11 mouse cellular contexts compared by ENCODE assay signal in the genomic region with DNA sequence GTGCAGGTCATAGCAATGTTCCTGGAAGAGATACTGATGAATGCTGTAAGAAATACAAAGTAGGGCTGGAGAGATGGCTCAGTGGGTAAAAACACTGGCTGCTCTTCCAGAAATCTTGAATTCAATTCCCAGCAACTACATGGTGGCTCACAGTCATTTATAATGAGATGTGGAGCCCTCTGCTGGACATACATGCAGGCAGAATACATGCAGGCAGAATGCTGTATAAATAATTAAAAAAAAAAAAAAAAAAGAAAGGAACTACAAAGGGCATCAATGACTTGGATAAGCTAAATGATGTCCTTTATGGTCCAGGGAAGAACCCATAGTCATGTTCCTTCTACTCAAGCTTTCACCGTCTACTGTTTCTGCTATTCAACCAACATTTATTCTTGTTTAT. TPM values are rescaled to one million over a fixed set of nuclear protein-coding genes. Genes with fewer than 3 reads are reported as not detected.
DNase-seq lines count a peak whose midpoint lies in the region; ATAC-seq and TF ChIP-seq lines count a peak whose summit lies in the region.
"Had no signal": no experiment of that assay in that cellular context is flagged by ENCODE, and none has a peak within 500 bp of the region (broad histone marks: within the 10 kb centered on the region; RNA-seq: fewer than 3 reads in every experiment).

No protein-coding gene starts in this region.

- H3K79me2 ChIP-seq in MEL (ENCODE audit: control insufficient read depth, insufficient read depth, low read length, poor library complexity) = no peaks in the 10 kb centered on the region

- WGBS in liver, postnatal 0 days (ENCODE audit: insufficient replicate concordance) = 90% methylated on average over 1 of the region's 1 CpGs

- H3K9ac ChIP-seq in liver, postnatal 0 days (replicated peaks) = no peak overlapping the region
- no peak overlapping the region for H3K9ac ChIP-seq in MEL (ENCODE audit: control insufficient read depth, low read depth, low read length, poor library complexity, severe bottlenecking)
- H3K9ac ChIP-seq: embryonic facial prominence, embryonic 12.5 days; limb, embryonic 15.5 days had no signal

- H3K4me2 ChIP-seq in liver, postnatal 0 days (ENCODE audit: low read depth, low read length) = no peak overlapping the region
- H3K4me2 ChIP-seq: embryonic facial prominence, embryonic 12.5 days; limb, embryonic 15.5 days had no signal

- no peak for ATAC-seq in liver, postnatal 0 days
- peak; percentile 77 for ATAC-seq in inflammation-experienced regulatory T-cells, adult 6 months

- peak; percentile 35 for TF ChIP-seq CTCF in liver, postnatal 0 days (IDR thresholded peaks at IDR 0.05; ENCODE audit: low read depth)
- TF ChIP-seq CTCF in MEL (IDR thresholded peaks at IDR 0.05 in 2 of 3, conservative IDR thresholded peaks at IDR 0.05 in 1 of 3; ENCODE audit: control insufficient read depth in 1 of 3, insufficient read depth in 1 of 3, low read depth in 2 of 3, low read length in 3 of 3, poor library complexity in 1 of 3, severe bottlenecking in 1 of 3) = peak; percentile 25 to 51 (median 43)

- no peaks in the 10 kb centered on the region for H3K9me3 ChIP-seq in liver, postnatal 0 days (ENCODE audit: low read length)
- no peaks in the 10 kb centered on the region for H3K9me3 ChIP-seq in MEL (replicated peaks; ENCODE audit: insufficient read depth, low read length)
- H3K9me3 ChIP-seq: embryonic facial prominence, embryonic 12.5 days; limb, embryonic 15.5 days had no signal

- H3K36me3 ChIP-seq in liver, postnatal 0 days (replicated peaks; ENCODE audit: insufficient read depth, low read length) = peaks cover 7% of the 10 kb centered on the region; the same call in 1 of the 2 replicates
- peaks cover 0 to 30% of the 10 kb centered on the region in 2 experiments; a peak in 3 of 4 replicates for H3K36me3 ChIP-seq in MEL (ENCODE audit: control insufficient read depth in 1 of 2, insufficient read depth in 2 of 2, low read length in 2 of 2)

- no peak for TF ChIP-seq POLR2A in MEL (IDR thresholded peaks at IDR 0.05; ENCODE audit: control insufficient read depth in 1 of 2, insufficient read depth in 1 of 2, low read depth in 1 of 2, low read length in 2 of 2, poor library complexity in 1 of 2)

- H3K27ac ChIP-seq in liver, postnatal 0 days (ENCODE audit: low read depth) = no peak overlapping the region
- no peak overlapping the region for H3K27ac ChIP-seq in MEL (ENCODE audit: control insufficient read depth, low read depth, low read length)
- H3K27ac ChIP-seq: embryonic facial prominence, embryonic 12.5 days; limb, embryonic 15.5 days had no signal

- H3K4me1 ChIP-seq in liver, postnatal 0 days (ENCODE audit: insufficient read depth) = no peaks in the 10 kb centered on the region
- no peaks in the 10 kb centered on the region for H3K4me1 ChIP-seq in MEL (ENCODE audit: control insufficient read depth in 1 of 2, insufficient read depth in 2 of 2, low read length in 2 of 2)
- H3K4me1 ChIP-seq: embryonic facial prominence, embryonic 12.5 days; limb, embryonic 15.5 days had no signal

- TF ChIP-seq EP300 in liver, postnatal 0 days (IDR thresholded peaks at IDR 0.05; ENCODE audit: low read depth) = no peak
- no peak for TF ChIP-seq EP300 in MEL (IDR thresholded peaks at IDR 0.05; ENCODE audit: low read depth in 1 of 2, low read length in 2 of 2)

- no peak overlapping the region for H3K4me3 ChIP-seq in liver, postnatal 0 days (ENCODE audit: low read depth, low read length)
- H3K4me3 ChIP-seq in MEL (ENCODE audit: control insufficient read depth in 1 of 2, insufficient read depth in 1 of 2, low read depth in 2 of 2, low read length in 2 of 2) = no peak overlapping the region
- H3K4me3 ChIP-seq: embryonic facial prominence, embryonic 12.5 days; limb, embryonic 15.5 days had no signal

- TF ChIP-seq RAD21 in MEL (IDR thresholded peaks at IDR 0.05; ENCODE audit: low read depth, low read length) = peak; percentile 21; the same call in 1 of the 2 replicates

- DNase-seq in embryo, embryonic 10 days (ENCODE audit: low spot score) = peak; percentile 20
- DNase-seq in embryo, embryonic 10.5 days (ENCODE audit: low spot score) = no peak
- DNase-seq in liver, postnatal 0 days = no peak
- DNase-seq in liver = no peak
- DNase-seq in MEL (ENCODE audit: low read depth, low spot score) = peak; percentile 63
- no peak for DNase-seq in layer of hippocampus, adult 11-12 months (ENCODE audit: low spot score)
- no peak for DNase-seq in right cerebral cortex, postnatal 10 days (ENCODE audit: low spot score in 2 of 2)
- DNase-seq: heart, postnatal 14 days had no signal

- H3K27me3 ChIP-seq in liver, postnatal 0 days (ENCODE audit: insufficient read depth, low read length) = no peaks in the 10 kb centered on the region
- H3K27me3 ChIP-seq in MEL (ENCODE audit: control insufficient read depth in 1 of 2, insufficient read depth in 2 of 2, low read length in 2 of 2) = no peaks in the 10 kb centered on the region
- H3K27me3 ChIP-seq: embryonic facial prominence, embryonic 12.5 days; limb, embryonic 15.5 days had no signal

TF ChIP-seq in MEL, 35 proteins besides CTCF, POLR2A, EP300 and RAD21:
- TF ChIP-seq SMC3 (IDR thresholded peaks at IDR 0.05; ENCODE audit: low read depth, low read length) (peak; percentile 52), ELF1 (IDR thresholded peaks at IDR 0.05; ENCODE audit: low read depth, low read length) (no peak), TAL1 (IDR thresholded peaks at IDR 0.05; ENCODE audit: low read length) (no peak), USF2 (IDR thresholded peaks at IDR 0.05; ENCODE audit: borderline replicate concordance in 1 of 2, insufficient read depth in 1 of 2, low read depth in 1 of 2, low read length in 2 of 2) (no peak), TCF12 (IDR thresholded peaks at IDR 0.05; ENCODE audit: low read depth, low read length) (no peak), GABPA (IDR thresholded peaks at IDR 0.05; ENCODE audit: low read depth, low read length) (no peak), ZNF384 (IDR thresholded peaks at IDR 0.05; ENCODE audit: low read depth, low read length) (peak; percentile 94)

RNA-seq across cellular contexts. Expression of a gene that starts 20.4 kb away (rescaled TPM):
- polyA plus RNA-seq in liver, postnatal 0 days (2015; fragmentation: Nextera tagmentation; extraction: Ambion mirVana) = 2.2 and 2.6 TPM in 2 replicates
- total RNA-seq in MEL (2012; rRNA removed) = 22.4 and 28.1 TPM in 2 replicates
- polyA plus RNA-seq in MEL (2012; ENCODE audit: insufficient read depth in 1 of 2, insufficient read length in 2 of 2, low read depth in 1 of 2, low replicate concordance in 2 of 2, missing spikeins in 1 of 2) = 10 to 100 TPM in 1 of 2 experiments, not detected in 1; 22.8 TPM
- 1 to 10 TPM; 4.3 to 6.2 (median 4.5) TPM for polyA plus RNA-seq in inflammation-experienced regulatory T-cells, adult 6 months (2017; shearing (Covaris generic))

RNA-seq across cellular contexts. Expression of a gene that starts 20.4 kb away (rescaled TPM):
- 6.0 and 6.2 TPM in 2 replicates for polyA plus RNA-seq in liver, postnatal 0 days (2015; fragmentation: Nextera tagmentation; extraction: Ambion mirVana)
- 22.4 and 24.6 TPM in 2 replicates for total RNA-seq in MEL (2012; rRNA removed)
- 10 to 100 TPM in 1 of 2 experiments, not detected in 1; 52.6 TPM for polyA plus RNA-seq in MEL (2012; ENCODE audit: insufficient read depth in 1 of 2, insufficient read length in 2 of 2, low read depth in 1 of 2, low replicate concordance in 2 of 2, missing spikeins in 1 of 2)
- polyA plus RNA-seq in inflammation-experienced regulatory T-cells, adult 6 months (2017; shearing (Covaris generic)) = 10 to 100 TPM in 1 of 3 experiments, 1 to 10 TPM in 2; 3.5 to 29.1 (median 6.2) TPM

Comparison
In these comparisons a context has a peak if more than half of its experiments do, and no peak if none do; other contexts are left out.
1. DNase-seq: peak in embryo, embryonic 10 days (single experiment) and MEL (single experiment); none in embryo, embryonic 10.5 days (single experiment), liver, postnatal 0 days (single experiment), liver (single experiment), layer of hippocampus, adult 11-12 months (single experiment) and right cerebral cortex, postnatal 10 days (0 of 2).